Mouse (Mus musculus) hindbrain, embryonic 16.5 days (tissue): ENCODE data around the gene Vma21-ps. TPM values are rescaled to one million over a fixed set of nuclear protein-coding genes. Genes with fewer than 3 reads are reported as not detected.
"Not testable (repeated sequence)": the region's sequence is repeated elsewhere in the genome, so short reads cannot be mapped to it uniquely, and the experiment has no call there.

Source experiments
- ATAC-seq: fragments of 200-750 bp; cut with Nextera tagmentation; 2 replicates; pipeline ENCODE4 v1.8.0; 2017; ENCODE audit warnings: moderate TSS enrichment, moderate library complexity
- H3K27ac ChIP-seq: fragments of 300-500 bp; sonication (generic); 2 replicates; pipeline ENCODE4 v1.5.1; 2014; ENCODE audit warnings: low read depth, mild to moderate bottlenecking, control low read depth, low read length, moderate library complexity
- H3K27me3 ChIP-seq: fragments of 300-500 bp; sonication (generic); replicated peaks from 2 replicates; pipeline ENCODE4 v1.6.1; 2014; ENCODE audit warnings: low read length; ENCODE audit not compliant: control insufficient read depth, insufficient read depth
- H3K36me3 ChIP-seq: fragments of 300-500 bp; sonication (generic); 2 replicates; pipeline ENCODE4 v1.6.1; 2014; ENCODE audit warnings: mild to moderate bottlenecking, low read length, moderate library complexity, mixed read lengths; ENCODE audit not compliant: control insufficient read depth, insufficient read depth
- H3K4me1 ChIP-seq: fragments of 300-500 bp; sonication (generic); 2 replicates; pipeline ENCODE4 v1.6.1; 2014; ENCODE audit warnings: low read depth, low read length; ENCODE audit not compliant: control insufficient read depth, insufficient read depth
- H3K4me2 ChIP-seq: fragments of 300-500 bp; sonication (generic); 2 replicates; pipeline ENCODE4 v1.6.1; 2014; ENCODE audit warnings: mild to moderate bottlenecking, low read length, control low read depth, moderate library complexity
- H3K4me3 ChIP-seq: fragments of 300-500 bp; sonication (generic); 2 replicates; pipeline ENCODE4 v1.5.1; 2014; ENCODE audit warnings: mild to moderate bottlenecking, low read length, control low read depth, moderate library complexity
- H3K9ac ChIP-seq: fragments of 300-500 bp; sonication (generic); 2 replicates; pipeline ENCODE4 v1.6.1; 2014; ENCODE audit warnings: low read depth, mild to moderate bottlenecking, control low read depth, low read length, moderate library complexity
- H3K9me3 ChIP-seq: fragments of 300-500 bp; sonication (generic); 2 replicates; pipeline ENCODE4 v1.6.1; 2014; ENCODE audit warnings: mild to moderate bottlenecking, low read length, moderate library complexity; ENCODE audit not compliant: control insufficient read depth
- WGBS: fragments of 180-500 bp; shearing (Covaris S2); extraction: QIAGEN DNeasy Blood & Tissue Kit; methylation state at CpG from one replicate; pipeline ENCODE4 v1.1.7; 2014; 5-methylcytosine and 5-hydroxymethylcytosine counted together
- polyA plus RNA-seq: library from polyadenylated mRNA; unstranded; fragments of >200 nt; fragmentation: Nextera tagmentation; extraction: Ambion mirVana; gene quantifications from 2 replicates; pipeline ENCODE4 v1.2.1, GENCODE M21; 2015

The Vma21-ps gene
- 1.5 and 4.3 TPM in 2 replicates for polyA plus RNA-seq

DNA sequence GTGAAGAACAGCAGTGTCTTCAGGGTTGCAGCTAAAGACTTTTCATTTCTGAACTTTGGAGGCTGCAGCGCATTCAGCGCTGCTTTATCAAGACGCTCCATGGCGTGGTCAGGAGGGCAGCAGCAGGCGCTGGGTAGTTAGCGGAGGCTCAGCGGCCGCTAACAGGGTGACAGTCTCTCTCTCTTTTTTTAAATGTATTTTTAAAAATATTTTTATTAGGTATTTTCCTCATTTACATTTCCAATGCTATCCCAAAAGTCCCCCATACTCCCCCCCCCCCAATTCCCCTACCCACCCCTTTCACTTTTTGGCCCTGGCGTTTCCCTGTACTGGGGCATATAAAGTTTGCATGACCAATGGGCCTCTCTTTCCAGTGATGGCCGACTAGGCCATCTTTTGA lies at the start of gene Vma21-ps:
TSS of gene Vma21-ps (minus strand) at position 101 of the 400 bp plus-strand sequence.
- not testable (repeated sequence) for H3K4me3 ChIP-seq, H3K27me3 ChIP-seq, H3K4me1 ChIP-seq, H3K27ac ChIP-seq, H3K9me3 ChIP-seq, H3K4me2 ChIP-seq, H3K9ac ChIP-seq, ATAC-seq, H3K36me3 ChIP-seq
- WGBS = 95% methylated on average over 10 of the region's 10 CpGs

- WGBS = 71% methylated on average over 3 of the region's 3 CpGs
- H3K27me3 ChIP-seq = no peaks in the 10 kb centered on the region
- H3K36me3 ChIP-seq = no peaks in the 10 kb centered on the region
- no peak overlapping the region for H3K4me3 ChIP-seq
- H3K9me3 ChIP-seq = no peaks in the 10 kb centered on the region
- H3K4me2 ChIP-seq = no peak overlapping the region
- H3K9ac ChIP-seq = no peak overlapping the region
- ATAC-seq = no peak
- H3K4me1 ChIP-seq = no peaks in the 10 kb centered on the region
- H3K27ac ChIP-seq = no peak overlapping the region
Observed at GRCm38 (mm10) chr4:52543001-52543400, 46.0 kb upstream of the Vma21-ps start.

- Histone ChIP-seq H3K4me2 (no peak overlapping the region), H3K36me3 (no peaks in the 10 kb centered on the region), H3K27me3 (no peaks in the 10 kb centered on the region), H3K4me3 (no peak overlapping the region), H3K27ac (no peak overlapping the region), H3K9me3 (no peaks in the 10 kb centered on the region), H3K4me1 (no peaks in the 10 kb centered on the region), H3K9ac (no peak overlapping the region)
- ATAC-seq = no peak
- WGBS = 80% methylated on average over 2 of the region's 2 CpGs
Observed at GRCm38 (mm10) chr4:52530636-52531035, 33.6 kb upstream of the Vma21-ps start.

- H3K4me1 ChIP-seq = no peaks in the 10 kb centered on the region
- H3K4me3 ChIP-seq = no peak overlapping the region
- no peak overlapping the region for H3K27ac ChIP-seq
- ATAC-seq = peak; percentile 65; the same call in 1 of the 2 replicates
- 57% methylated on average over 5 of the region's 5 CpGs for WGBS
- no peak overlapping the region for H3K9ac ChIP-seq
- H3K36me3 ChIP-seq = no peaks in the 10 kb centered on the region
- no peak overlapping the region for H3K4me2 ChIP-seq
- no peaks in the 10 kb centered on the region for H3K9me3 ChIP-seq
- no peaks in the 10 kb centered on the region for H3K27me3 ChIP-seq
Observed at GRCm38 (mm10) chr4:52526464-52526863, 29.4 kb upstream of the Vma21-ps start.

DNA sequence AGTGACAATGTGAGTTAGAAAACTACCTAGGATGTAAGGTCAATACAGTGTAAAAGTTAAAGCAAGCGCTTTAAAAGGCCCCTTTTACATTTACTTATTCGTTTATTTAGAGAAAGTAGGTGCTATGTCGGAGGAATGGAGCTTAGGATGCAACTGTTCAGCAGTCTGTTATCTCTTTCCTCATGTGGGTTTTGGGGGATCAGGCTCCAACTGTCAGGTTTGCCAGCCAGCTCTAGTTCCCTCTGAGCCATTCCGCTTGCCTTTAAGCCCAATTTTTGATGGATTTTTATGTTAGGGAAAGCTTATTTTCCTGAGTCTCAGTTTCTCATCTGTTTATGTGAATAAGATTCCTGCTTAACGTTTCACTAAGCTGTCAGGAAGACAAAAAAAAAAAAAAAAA lies 22.3 kb upstream of the Vma21-ps start:
- no peak overlapping the region for H3K4me3 ChIP-seq
- ATAC-seq = no peak
- H3K9ac ChIP-seq = no peak overlapping the region
- no peaks in the 10 kb centered on the region for H3K4me1 ChIP-seq
- H3K36me3 ChIP-seq = no peaks in the 10 kb centered on the region
- no peak overlapping the region for H3K27ac ChIP-seq
- no peak overlapping the region for H3K4me2 ChIP-seq
- no peaks in the 10 kb centered on the region for H3K9me3 ChIP-seq
- H3K27me3 ChIP-seq = no peaks in the 10 kb centered on the region
- WGBS = 88% methylated on average over 5 of the region's 5 CpGs

GRCm38 (mm10) chr4:52517580-52517979 lies 20.5 kb upstream of the Vma21-ps start:
- H3K9me3 ChIP-seq = no peaks in the 10 kb centered on the region
- no peaks in the 10 kb centered on the region for H3K4me1 ChIP-seq
- no peaks in the 10 kb centered on the region for H3K36me3 ChIP-seq
- H3K4me3 ChIP-seq = no peak overlapping the region
- H3K4me2 ChIP-seq = no peak overlapping the region
- 12% methylated on average over 4 of the region's 4 CpGs for WGBS
- no peaks in the 10 kb centered on the region for H3K27me3 ChIP-seq
- H3K27ac ChIP-seq = no peak overlapping the region
- H3K9ac ChIP-seq = no peak overlapping the region
- ATAC-seq = no peak

DNA sequence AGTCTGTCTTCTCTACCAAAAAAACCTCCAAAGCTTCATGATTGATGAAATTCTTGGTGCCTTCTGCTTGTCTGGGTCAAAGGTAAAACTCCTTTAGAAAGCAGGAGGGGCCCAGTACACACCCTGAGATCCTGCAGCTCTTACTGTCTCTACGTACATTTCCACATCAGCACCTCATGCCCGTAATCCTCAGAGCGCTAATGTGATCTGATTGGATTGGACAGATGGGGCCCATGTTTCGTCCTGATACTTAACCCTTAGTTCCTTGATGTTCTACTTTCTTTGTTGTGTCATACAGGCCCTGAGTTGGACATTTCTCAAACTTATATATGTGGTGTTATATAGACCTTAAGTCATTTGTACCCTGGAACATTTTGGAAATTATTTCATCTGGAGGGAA lies 9.6 kb downstream of the Vma21-ps start:
- Histone ChIP-seq H3K4me2 (no peak overlapping the region), H3K27ac (no peak overlapping the region), H3K36me3 (no peaks in the 10 kb centered on the region), H3K9me3 (no peaks in the 10 kb centered on the region), H3K27me3 (no peaks in the 10 kb centered on the region), H3K4me3 (no peak overlapping the region), H3K9ac (no peak overlapping the region), H3K4me1 (no peaks in the 10 kb centered on the region)
- ATAC-seq = no peak
- 88% methylated on average over 4 of the region's 4 CpGs for WGBS

- Histone ChIP-seq H3K4me2 (no peak overlapping the region), H3K27ac (no peak overlapping the region)
- no peak for ATAC-seq
Observed at GRCm38 (mm10) chr4:52473431-52473830, 23.6 kb downstream of the Vma21-ps start.

DNA sequence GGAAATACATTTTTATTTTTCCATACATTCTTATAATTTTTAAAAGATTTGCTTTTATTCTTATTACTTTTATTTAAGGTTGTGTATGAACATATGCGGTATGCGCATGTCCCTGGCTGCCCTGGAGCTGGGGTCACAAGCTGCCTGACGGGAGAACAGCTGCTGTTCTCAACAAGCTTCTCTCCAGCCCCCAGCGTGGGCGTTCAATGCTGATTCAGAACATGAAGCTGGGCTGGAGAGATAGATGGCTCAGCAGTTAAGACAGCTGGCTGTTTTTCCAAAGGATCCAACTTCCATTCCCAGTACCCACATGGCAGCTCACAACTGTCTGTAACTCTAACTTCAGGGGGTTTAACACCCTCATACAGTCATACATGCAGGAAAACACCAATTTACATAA lies 35.7 kb downstream of the Vma21-ps start:
- Histone ChIP-seq H3K9ac (no peak overlapping the region), H3K9me3 (no peaks in the 10 kb centered on the region), H3K36me3 (peaks cover 8% of the 10 kb centered on the region), H3K27me3 (no peaks in the 10 kb centered on the region), H3K4me2 (no peak overlapping the region), H3K27ac (no peak overlapping the region), H3K4me3 (no peak overlapping the region), H3K4me1 (no peaks in the 10 kb centered on the region)
- WGBS = 86% methylated on average over 5 of the region's 5 CpGs
- ATAC-seq = no peak

More at GRCm38 (mm10) chr4:52473431-52473830, 23.6 kb downstream of the Vma21-ps start:
- WGBS = 89% methylated on average over 3 of the region's 3 CpGs
- Histone ChIP-seq H3K4me1 (no peaks in the 10 kb centered on the region), H3K9ac (no peak overlapping the region), H3K4me3 (no peak overlapping the region), H3K36me3 (no peaks in the 10 kb centered on the region; the same call in 1 of the 2 replicates), H3K27me3 (no peaks in the 10 kb centered on the region), H3K9me3 (no peaks in the 10 kb centered on the region)

GRCm38 (mm10) chr4:52459726-52460125 lies 37.3 kb downstream of the Vma21-ps start:
- Histone ChIP-seq H3K4me1 (no peaks in the 10 kb centered on the region), H3K9me3 (no peaks in the 10 kb centered on the region), H3K27me3 (no peaks in the 10 kb centered on the region), H3K27ac (no peak overlapping the region), H3K4me3 (no peak overlapping the region), H3K36me3 (peaks cover 8% of the 10 kb centered on the region), H3K9ac (no peak overlapping the region), H3K4me2 (no peak overlapping the region)
- ATAC-seq = no peak
- 93% methylated on average over 1 of the region's 1 CpGs for WGBS
